Mouse (Mus musculus) forebrain, embryonic 16.5 days (tissue): ENCODE measurements around the gene Gm11213. TPM values are rescaled to one million over a fixed set of nuclear protein-coding genes. Genes with fewer than 3 reads are reported as not detected.

Experiments
- ATAC-seq: fragments of 200-750 bp; cut with Nextera tagmentation; 2 replicates; pipeline ENCODE4 v1.8.0; 2017; ENCODE audit warnings: mild to moderate bottlenecking, moderate library complexity
- H3K27ac ChIP-seq: fragments of 300-500 bp; sonication (generic); 2 replicates; pipeline ENCODE4 v1.5.1; 2014; ENCODE audit warnings: low read length, control low read depth
- H3K27me3 ChIP-seq: fragments of 300-500 bp; sonication (generic); replicated peaks from 2 replicates; pipeline ENCODE4 v1.6.1; 2014; ENCODE audit warnings: low read length; ENCODE audit not compliant: control insufficient read depth, insufficient read depth
- H3K36me3 ChIP-seq: fragments of 300-500 bp; sonication (generic); 2 replicates; pipeline ENCODE4 v1.6.1; 2014; ENCODE audit not compliant: control insufficient read depth, insufficient read depth
- H3K4me1 ChIP-seq: fragments of 300-500 bp; sonication (generic); replicated peaks from 2 replicates; pipeline ENCODE4 v1.6.1; 2014; ENCODE audit warnings: low read length; ENCODE audit not compliant: control insufficient read depth, insufficient read depth
- H3K4me2 ChIP-seq: fragments of 300-500 bp; sonication (generic); 2 replicates; pipeline ENCODE4 v1.6.1; 2014; ENCODE audit warnings: mild to moderate bottlenecking, low read length, control low read depth
- H3K4me3 ChIP-seq: fragments of 300-500 bp; sonication (generic); replicated peaks from 2 replicates; pipeline ENCODE4 v1.5.1; 2014; ENCODE audit warnings: mild to moderate bottlenecking, low read length, control low read depth
- H3K9ac ChIP-seq: fragments of 300-500 bp; sonication (generic); replicated peaks from 2 replicates; pipeline ENCODE4 v1.6.1; 2014; ENCODE audit warnings: low read depth, low read length, control low read depth
- H3K9me3 ChIP-seq: fragments of 300-500 bp; sonication (generic); 2 replicates; pipeline ENCODE4 v1.6.1; 2016; ENCODE audit warnings: low read length; ENCODE audit not compliant: control insufficient read depth
- WGBS: fragments of 180-500 bp; shearing (Covaris S2); extraction: QIAGEN DNeasy Blood & Tissue Kit; methylation state at CpG from one replicate; pipeline ENCODE4 v1.1.7; 2014; 5-methylcytosine and 5-hydroxymethylcytosine counted together
- polyA plus RNA-seq: library from polyadenylated mRNA; unstranded; fragments of >200 nt; fragmentation: Nextera tagmentation; extraction: Ambion mirVana; gene quantifications from 2 replicates; pipeline ENCODE4 v1.2.1, GENCODE M21; 2015

Gm11213 gene
- polyA plus RNA-seq: not detected in 2 replicates

GRCm38 (mm10) chr4:63604945-63605344 is at the start of gene Gm11213:
TSS of gene Gm11213 (minus strand) at chr4:63605261.
- Histone ChIP-seq H3K4me3 (no peak within 1 kb of the TSS), H3K9me3 (no peaks in the 10 kb centered on the region), H3K27ac (no peak within 1 kb of the TSS), H3K36me3 (no peaks in the 10 kb centered on the region), H3K9ac (no peak within 1 kb of the TSS), H3K27me3 (no peaks in the 10 kb centered on the region), H3K4me1 (no peaks in the 10 kb centered on the region), H3K4me2 (no peak within 1 kb of the TSS)
- no peak for ATAC-seq
- 68% methylated on average over 3 of the region's 3 CpGs for WGBS

GRCm38 (mm10) chr4:63654381-63654780 is 49.3 kb upstream of the Gm11213 start:
- H3K27ac ChIP-seq: no peak overlapping the region
- H3K4me2 ChIP-seq: no peak overlapping the region
- no peak for ATAC-seq
- 85% methylated on average over 1 of the region's 1 CpGs for WGBS
- H3K27me3 ChIP-seq: no peaks in the 10 kb centered on the region
- H3K9me3 ChIP-seq: no peaks in the 10 kb centered on the region
- H3K9ac ChIP-seq: no peak overlapping the region
- no peaks in the 10 kb centered on the region for H3K36me3 ChIP-seq
- no peak overlapping the region for H3K4me3 ChIP-seq
- no peaks in the 10 kb centered on the region for H3K4me1 ChIP-seq

GRCm38 (mm10) chr4:63643956-63644726 is 39.1 kb upstream of the Gm11213 start:
- Histone ChIP-seq H3K4me1 (no peaks in the 10 kb centered on the region), H3K4me2 (no peak overlapping the region), H3K27me3 (no peaks in the 10 kb centered on the region), H3K36me3 (no peaks in the 10 kb centered on the region), H3K9me3 (no peaks in the 10 kb centered on the region), H3K4me3 (no peak overlapping the region), H3K27ac (no peak overlapping the region), H3K9ac (no peak overlapping the region)
- no peak for ATAC-seq

GRCm38 (mm10) chr4:63639842-63640241 is 34.8 kb upstream of the Gm11213 start:
- H3K27ac ChIP-seq: no peak overlapping the region
- H3K9ac ChIP-seq: no peak overlapping the region
- H3K9me3 ChIP-seq: no peaks in the 10 kb centered on the region
- ATAC-seq: no peak
- no peak overlapping the region for H3K4me2 ChIP-seq
- no peak overlapping the region for H3K4me3 ChIP-seq
- no peaks in the 10 kb centered on the region for H3K27me3 ChIP-seq
- H3K36me3 ChIP-seq: no peaks in the 10 kb centered on the region
- H3K4me1 ChIP-seq: no peaks in the 10 kb centered on the region
- WGBS: 82% methylated on average over 2 of the region's 2 CpGs

GRCm38 (mm10) chr4:63638603-63639002 is 33.5 kb upstream of the Gm11213 start:
- Histone ChIP-seq H3K27ac (no peak overlapping the region), H3K36me3 (no peaks in the 10 kb centered on the region), H3K27me3 (no peaks in the 10 kb centered on the region), H3K4me1 (no peaks in the 10 kb centered on the region), H3K9me3 (no peaks in the 10 kb centered on the region), H3K4me2 (no peak overlapping the region), H3K4me3 (no peak overlapping the region), H3K9ac (no peak overlapping the region)
- WGBS: 48% methylated on average over 1 of the region's 1 CpGs
- ATAC-seq: no peak

GRCm38 (mm10) chr4:63633181-63633580 is 28.1 kb upstream of the Gm11213 start:
- H3K36me3 ChIP-seq: no peaks in the 10 kb centered on the region

GRCm38 (mm10) chr4:63627111-63627510 is 22.1 kb upstream of the Gm11213 start:
- H3K36me3 ChIP-seq: no peaks in the 10 kb centered on the region
- 83% methylated on average over 8 of the region's 8 CpGs for WGBS

More at GRCm38 (mm10) chr4:63633181-63633580, 28.1 kb upstream of the Gm11213 start:
- no peak for ATAC-seq
- no peaks in the 10 kb centered on the region for H3K9me3 ChIP-seq
- no peak overlapping the region for H3K27ac ChIP-seq
- no peak overlapping the region for H3K9ac ChIP-seq
- no peaks in the 10 kb centered on the region for H3K27me3 ChIP-seq
- H3K4me3 ChIP-seq: no peak overlapping the region
- WGBS: 96% methylated on average over 2 of the region's 2 CpGs
- H3K4me1 ChIP-seq: no peaks in the 10 kb centered on the region
- H3K4me2 ChIP-seq: no peak overlapping the region

GRCm38 (mm10) chr4:63625563-63626080 is 20.6 kb upstream of the Gm11213 start:
- Histone ChIP-seq H3K4me2 (no peak overlapping the region), H3K27ac (no peak overlapping the region), H3K27me3 (no peaks in the 10 kb centered on the region), H3K4me3 (no peak overlapping the region), H3K9ac (no peak overlapping the region), H3K4me1 (no peaks in the 10 kb centered on the region), H3K36me3 (no peaks in the 10 kb centered on the region), H3K9me3 (no peaks in the 10 kb centered on the region)
- no peak for ATAC-seq
- 82% methylated on average over 3 of the region's 3 CpGs for WGBS

More at GRCm38 (mm10) chr4:63627111-63627510, 22.1 kb upstream of the Gm11213 start:
- no peak overlapping the region for H3K9ac ChIP-seq
- no peaks in the 10 kb centered on the region for H3K27me3 ChIP-seq
- no peaks in the 10 kb centered on the region for H3K9me3 ChIP-seq
- H3K4me1 ChIP-seq: no peaks in the 10 kb centered on the region
- H3K4me2 ChIP-seq: no peak overlapping the region
- H3K4me3 ChIP-seq: no peak overlapping the region
- ATAC-seq: no peak
- H3K27ac ChIP-seq: no peak overlapping the region

- H3K4me3 ChIP-seq: no peak within 1 kb of the TSS
- 54% methylated on average over 5 of the region's 5 CpGs for WGBS
- H3K9ac ChIP-seq: no peak within 1 kb of the TSS
- H3K4me2 ChIP-seq: no peak within 1 kb of the TSS
- no peaks in the 10 kb centered on the region for H3K36me3 ChIP-seq
- H3K9me3 ChIP-seq: no peaks in the 10 kb centered on the region
- H3K4me1 ChIP-seq: no peaks in the 10 kb centered on the region
- H3K27me3 ChIP-seq: no peaks in the 10 kb centered on the region
- H3K27ac ChIP-seq: no peak within 1 kb of the TSS
- ATAC-seq: no peak
Observed at GRCm38 (mm10) chr4:63622378-63622835, 17.3 kb upstream of the Gm11213 start, which contains the start of gene Tex48. TSS of gene Tex48 (minus strand) at chr4:63622428.
